Mouse (Mus musculus) hindbrain, embryonic 16.5 days (tissue): ENCODE measurements around the gene Mypn. TPM values are rescaled to one million over a fixed set of nuclear protein-coding genes. Genes with fewer than 3 reads are reported as not detected.

ENCODE experiments used
- ATAC-seq: fragments of 200-750 bp; cut with Nextera tagmentation; 2 replicates; pipeline ENCODE4 v1.8.0; 2017; ENCODE audit warnings: moderate TSS enrichment, moderate library complexity
- H3K27ac ChIP-seq: fragments of 300-500 bp; sonication (generic); 2 replicates; pipeline ENCODE4 v1.5.1; 2014; ENCODE audit warnings: low read depth, mild to moderate bottlenecking, control low read depth, low read length, moderate library complexity
- H3K27me3 ChIP-seq: fragments of 300-500 bp; sonication (generic); replicated peaks from 2 replicates; pipeline ENCODE4 v1.6.1; 2014; ENCODE audit warnings: low read length; ENCODE audit not compliant: control insufficient read depth, insufficient read depth
- H3K36me3 ChIP-seq: fragments of 300-500 bp; sonication (generic); 2 replicates; pipeline ENCODE4 v1.6.1; 2014; ENCODE audit warnings: mild to moderate bottlenecking, low read length, moderate library complexity, mixed read lengths; ENCODE audit not compliant: control insufficient read depth, insufficient read depth
- H3K4me1 ChIP-seq: fragments of 300-500 bp; sonication (generic); 2 replicates; pipeline ENCODE4 v1.6.1; 2014; ENCODE audit warnings: low read depth, low read length; ENCODE audit not compliant: control insufficient read depth, insufficient read depth
- H3K4me2 ChIP-seq: fragments of 300-500 bp; sonication (generic); 2 replicates; pipeline ENCODE4 v1.6.1; 2014; ENCODE audit warnings: mild to moderate bottlenecking, low read length, control low read depth, moderate library complexity
- H3K4me3 ChIP-seq: fragments of 300-500 bp; sonication (generic); 2 replicates; pipeline ENCODE4 v1.5.1; 2014; ENCODE audit warnings: mild to moderate bottlenecking, low read length, control low read depth, moderate library complexity
- H3K9ac ChIP-seq: fragments of 300-500 bp; sonication (generic); 2 replicates; pipeline ENCODE4 v1.6.1; 2014; ENCODE audit warnings: low read depth, mild to moderate bottlenecking, control low read depth, low read length, moderate library complexity
- H3K9me3 ChIP-seq: fragments of 300-500 bp; sonication (generic); 2 replicates; pipeline ENCODE4 v1.6.1; 2014; ENCODE audit warnings: mild to moderate bottlenecking, low read length, moderate library complexity; ENCODE audit not compliant: control insufficient read depth
- WGBS: fragments of 180-500 bp; shearing (Covaris S2); extraction: QIAGEN DNeasy Blood & Tissue Kit; methylation state at CpG from one replicate; pipeline ENCODE4 v1.1.7; 2014; 5-methylcytosine and 5-hydroxymethylcytosine counted together
- polyA plus RNA-seq: library from polyadenylated mRNA; unstranded; fragments of >200 nt; fragmentation: Nextera tagmentation; extraction: Ambion mirVana; gene quantifications from 2 replicates; pipeline ENCODE4 v1.2.1, GENCODE M21; 2015

Gene Mypn
- polyA plus RNA-seq, 1 experiment from 2014 or later = 1.0 TPM

GRCm38 (mm10) chr10:63154226-63154625 lies 49.5 kb downstream of the Mypn start:
- no peaks in the 10 kb centered on the region for H3K27me3 ChIP-seq
- no peak overlapping the region for H3K4me3 ChIP-seq
- H3K9ac ChIP-seq = no peak overlapping the region
- no peaks in the 10 kb centered on the region for H3K36me3 ChIP-seq
- WGBS = 77% methylated on average over 6 of the region's 6 CpGs
- no peak for ATAC-seq
- no peaks in the 10 kb centered on the region for H3K9me3 ChIP-seq
- no peak overlapping the region for H3K27ac ChIP-seq
- H3K4me2 ChIP-seq = no peak overlapping the region
- H3K4me1 ChIP-seq = no peaks in the 10 kb centered on the region

GRCm38 (mm10) chr10:63153563-63153962 lies 50.2 kb downstream of the Mypn start:
- 34% methylated on average over 3 of the region's 3 CpGs for WGBS
- H3K4me3 ChIP-seq = no peak overlapping the region

GRCm38 (mm10) chr10:63152358-63152757 lies 51.4 kb downstream of the Mypn start:
- ATAC-seq = no peak
- H3K27ac ChIP-seq = no peak overlapping the region
- no peaks in the 10 kb centered on the region for H3K27me3 ChIP-seq
- no peak overlapping the region for H3K4me2 ChIP-seq
- H3K4me1 ChIP-seq = no peaks in the 10 kb centered on the region
- no peak overlapping the region for H3K9ac ChIP-seq
- no peaks in the 10 kb centered on the region for H3K9me3 ChIP-seq
- no peak overlapping the region for H3K4me3 ChIP-seq
- no peaks in the 10 kb centered on the region for H3K36me3 ChIP-seq

More at GRCm38 (mm10) chr10:63153563-63153962, 50.2 kb downstream of the Mypn start:
- Histone ChIP-seq H3K4me1 (no peaks in the 10 kb centered on the region), H3K27me3 (no peaks in the 10 kb centered on the region), H3K27ac (no peak overlapping the region), H3K36me3 (no peaks in the 10 kb centered on the region), H3K9me3 (no peaks in the 10 kb centered on the region), H3K4me2 (no peak overlapping the region), H3K9ac (no peak overlapping the region)
- no peak for ATAC-seq

- no peak for ATAC-seq
- H3K27me3 ChIP-seq = no peaks in the 10 kb centered on the region
- 88% methylated on average over 13 of the region's 13 CpGs for WGBS
- H3K9me3 ChIP-seq = no peaks in the 10 kb centered on the region
- no peak overlapping the region for H3K4me2 ChIP-seq
- no peak overlapping the region for H3K4me3 ChIP-seq
- no peaks in the 10 kb centered on the region for H3K36me3 ChIP-seq
- no peak overlapping the region for H3K9ac ChIP-seq
- H3K4me1 ChIP-seq = no peaks in the 10 kb centered on the region
- no peak overlapping the region for H3K27ac ChIP-seq
Measured at GRCm38 (mm10) chr10:63142660-63143059, 61.1 kb downstream of the Mypn start.

- no peak overlapping the region for H3K4me3 ChIP-seq
- no peaks in the 10 kb centered on the region for H3K4me1 ChIP-seq
- H3K9ac ChIP-seq = no peak overlapping the region
- no peaks in the 10 kb centered on the region for H3K36me3 ChIP-seq
- WGBS = 93% methylated on average over 6 of the region's 6 CpGs
- ATAC-seq = no peak
- H3K27ac ChIP-seq = no peak overlapping the region
- H3K4me2 ChIP-seq = no peak overlapping the region
- no peaks in the 10 kb centered on the region for H3K27me3 ChIP-seq
- H3K9me3 ChIP-seq = no peaks in the 10 kb centered on the region
Measured at GRCm38 (mm10) chr10:63136436-63136835, 67.3 kb downstream of the Mypn start.

GRCm38 (mm10) chr10:63135680-63136079 lies 68.1 kb downstream of the Mypn start:
- Histone ChIP-seq H3K27ac (no peak overlapping the region), H3K4me1 (no peaks in the 10 kb centered on the region), H3K9me3 (no peaks in the 10 kb centered on the region), H3K9ac (no peak overlapping the region), H3K36me3 (no peaks in the 10 kb centered on the region), H3K4me3 (no peak overlapping the region), H3K4me2 (no peak overlapping the region), H3K27me3 (no peaks in the 10 kb centered on the region)
- ATAC-seq = no peak
- 53% methylated on average over 11 of the region's 12 CpGs for WGBS

- no peak for ATAC-seq
- Histone ChIP-seq H3K4me1 (no peaks in the 10 kb centered on the region), H3K4me3 (no peak overlapping the region), H3K27ac (no peak overlapping the region), H3K27me3 (no peaks in the 10 kb centered on the region), H3K4me2 (no peak overlapping the region), H3K9me3 (no peaks in the 10 kb centered on the region), H3K9ac (no peak overlapping the region), H3K36me3 (no peaks in the 10 kb centered on the region)
- 93% methylated on average over 4 of the region's 4 CpGs for WGBS
Measured at GRCm38 (mm10) chr10:63133326-63133725, 70.4 kb downstream of the Mypn start.

GRCm38 (mm10) chr10:63132356-63132755 lies 71.4 kb downstream of the Mypn start:
- no peak overlapping the region for H3K9ac ChIP-seq
- H3K4me1 ChIP-seq = no peaks in the 10 kb centered on the region
- WGBS = 93% methylated on average over 6 of the region's 6 CpGs
- no peak for ATAC-seq
- H3K27me3 ChIP-seq = no peaks in the 10 kb centered on the region
- no peak overlapping the region for H3K4me2 ChIP-seq
- H3K36me3 ChIP-seq = no peaks in the 10 kb centered on the region
- H3K4me3 ChIP-seq = no peak overlapping the region
- H3K9me3 ChIP-seq = no peaks in the 10 kb centered on the region
- no peak overlapping the region for H3K27ac ChIP-seq

- H3K4me1 ChIP-seq = no peaks in the 10 kb centered on the region
- no peak overlapping the region for H3K9ac ChIP-seq
- ATAC-seq = no peak
- no peak overlapping the region for H3K4me2 ChIP-seq
- WGBS = 72% methylated on average over 7 of the region's 7 CpGs
- H3K27ac ChIP-seq = no peak overlapping the region
- H3K27me3 ChIP-seq = no peaks in the 10 kb centered on the region
- H3K9me3 ChIP-seq = no peaks in the 10 kb centered on the region
- H3K4me3 ChIP-seq = no peak overlapping the region
- no peaks in the 10 kb centered on the region for H3K36me3 ChIP-seq
Measured at GRCm38 (mm10) chr10:63130500-63130899, 73.3 kb downstream of the Mypn start.

- H3K27ac ChIP-seq = no peak overlapping the region
- no peak overlapping the region for H3K9ac ChIP-seq
- H3K27me3 ChIP-seq = no peaks in the 10 kb centered on the region
- no peaks in the 10 kb centered on the region for H3K4me1 ChIP-seq
- no peaks in the 10 kb centered on the region for H3K9me3 ChIP-seq
- 56% methylated on average over 7 of the region's 7 CpGs for WGBS
- no peaks in the 10 kb centered on the region for H3K36me3 ChIP-seq
- no peak overlapping the region for H3K4me3 ChIP-seq
- no peak overlapping the region for H3K4me2 ChIP-seq
- ATAC-seq = no peak
Measured at GRCm38 (mm10) chr10:63128256-63128655, 75.5 kb downstream of the Mypn start.
